Mouse (Mus musculus) erythroblast, embryonic 14.5 days (primary cell): ENCODE measurements around the gene Tpo. TPM values are rescaled to one million over a fixed set of nuclear protein-coding genes. Genes with fewer than 3 reads are reported as not detected.

Experiments
- H3K27me3 ChIP-seq: 2 replicates; pipeline ENCODE4 v1.6.1; 2012; ENCODE audit warnings: inconsistent platforms; ENCODE audit not compliant: control insufficient read depth
- H3K36me3 ChIP-seq: 2 replicates; pipeline ENCODE4 v1.6.1; 2012; ENCODE audit warnings: mild to moderate bottlenecking, inconsistent platforms; ENCODE audit not compliant: control insufficient read depth
- H3K4me1 ChIP-seq: 2 replicates; pipeline ENCODE4 v1.6.1; 2012; ENCODE audit warnings: inconsistent platforms; ENCODE audit not compliant: control insufficient read depth
- H3K4me3 ChIP-seq: replicated peaks from 2 replicates; pipeline ENCODE3; 2012; ENCODE audit warnings: moderate library complexity, mild to moderate bottlenecking, inconsistent platforms
- H3K9me3 ChIP-seq: 2 replicates; pipeline ENCODE4 v1.6.1; 2012; ENCODE audit warnings: low read length, inconsistent platforms, mixed read lengths; ENCODE audit not compliant: control insufficient read depth
- GATA1 ChIP-seq: IDR thresholded peaks from 2 replicates; pipeline ENCODE4 v1.6.1; 2012; ENCODE audit warnings: low read length, inconsistent platforms, mixed read lengths
- TAL1 ChIP-seq: IDR thresholded peaks from 3 replicates; pipeline ENCODE4 v1.6.1; 2012; ENCODE audit warnings: low read length, inconsistent platforms, mixed read lengths
- polyA plus RNA-seq: library from polyadenylated mRNA; stranded (reverse); fragments of >175 nt; gene quantifications from 2 replicates; pipeline ENCODE4 v1.2.3, GENCODE M21; 2012

Tpo gene
- polyA plus RNA-seq, 1 experiment = not detected

DNA sequence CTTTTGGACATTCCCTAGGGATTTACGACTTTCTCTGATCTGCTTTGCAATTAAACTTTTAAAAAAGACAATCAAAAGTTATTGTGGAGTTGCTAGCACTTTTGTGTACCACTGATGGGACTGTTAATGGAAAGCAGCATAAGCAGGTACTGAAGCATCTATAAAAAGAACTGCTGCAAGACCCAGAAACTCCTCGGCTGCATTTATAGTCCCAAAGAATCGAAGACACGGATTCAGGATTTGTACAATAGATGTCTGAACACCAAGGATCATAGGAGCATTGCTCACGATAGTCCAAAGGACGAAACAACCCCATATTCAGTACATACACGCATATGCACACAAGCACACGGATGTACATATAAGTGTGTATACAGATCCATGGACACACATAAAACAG is 27.4 kb upstream of the Tpo start:
- Histone ChIP-seq H3K27me3 (no peaks in the 10 kb centered on the region), H3K4me3 (no peak overlapping the region), H3K4me1 (no peaks in the 10 kb centered on the region), H3K9me3 (peaks cover 5% of the 10 kb centered on the region), H3K36me3 (no peaks in the 10 kb centered on the region)
- TF ChIP-seq TAL1 = no peak
- no peak for TF ChIP-seq GATA1

- TF ChIP-seq GATA1 (no peak), TAL1 (no peak)
- Histone ChIP-seq H3K36me3 (no peaks in the 10 kb centered on the region), H3K4me3 (no peak overlapping the region), H3K27me3 (no peaks in the 10 kb centered on the region), H3K4me1 (no peaks in the 10 kb centered on the region), H3K9me3 (peaks cover 3% of the 10 kb centered on the region; the same call in 1 of the 2 replicates)
These were observed 21.8 kb upstream of the Tpo start for GRCm38 (mm10) chr12:30154079-30154673.

DNA sequence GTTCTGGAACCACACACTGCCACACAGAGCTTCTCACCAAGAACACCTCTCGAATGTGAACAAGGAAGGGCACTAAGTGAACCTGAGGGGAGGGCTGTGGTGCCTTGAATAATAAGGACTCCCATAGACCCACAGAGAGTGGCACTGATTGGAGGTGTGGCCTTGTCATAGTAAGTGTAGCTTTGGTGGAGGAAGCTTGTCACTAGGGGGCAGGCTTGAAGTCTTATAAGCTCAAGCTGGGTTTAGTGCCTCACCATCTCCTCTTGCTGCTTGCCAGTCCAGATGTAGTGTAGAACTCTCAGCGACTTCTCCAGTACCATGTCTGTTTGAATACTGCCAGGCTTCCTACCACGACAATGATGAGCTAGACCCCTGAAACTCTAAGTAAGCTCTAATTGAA is 9.7 kb upstream of the Tpo start:
- Histone ChIP-seq H3K36me3 (no peaks in the 10 kb centered on the region), H3K27me3 (no peaks in the 10 kb centered on the region), H3K4me3 (no peak overlapping the region), H3K4me1 (no peaks in the 10 kb centered on the region), H3K9me3 (no peaks in the 10 kb centered on the region)
- TF ChIP-seq TAL1 (no peak), GATA1 (no peak)

- H3K4me3 ChIP-seq = no peak overlapping the region
- H3K27me3 ChIP-seq = no peaks in the 10 kb centered on the region
- H3K4me1 ChIP-seq = no peaks in the 10 kb centered on the region
- TF ChIP-seq TAL1 = no peak
- no peak for TF ChIP-seq GATA1
- no peaks in the 10 kb centered on the region for H3K9me3 ChIP-seq
- H3K36me3 ChIP-seq = no peaks in the 10 kb centered on the region
These were observed 3.1 kb downstream of the Tpo start for GRCm38 (mm10) chr12:30129411-30129716.

GRCm38 (mm10) chr12:30128561-30129410 is 3.6 kb downstream of the Tpo start:
- no peaks in the 10 kb centered on the region for H3K27me3 ChIP-seq
- no peaks in the 10 kb centered on the region for H3K36me3 ChIP-seq
- H3K9me3 ChIP-seq = no peaks in the 10 kb centered on the region
- no peak overlapping the region for H3K4me3 ChIP-seq
- no peaks in the 10 kb centered on the region for H3K4me1 ChIP-seq
- TF ChIP-seq TAL1 = no peak
- TF ChIP-seq GATA1 = no peak

- no peaks in the 10 kb centered on the region for H3K36me3 ChIP-seq
- H3K9me3 ChIP-seq = peaks cover 2% of the 10 kb centered on the region; the same call in 1 of the 2 replicates
- H3K4me1 ChIP-seq = no peaks in the 10 kb centered on the region
- no peak overlapping the region for H3K4me3 ChIP-seq
- no peaks in the 10 kb centered on the region for H3K27me3 ChIP-seq
- TF ChIP-seq TAL1 = no peak
- no peak for TF ChIP-seq GATA1
These were observed 10.1 kb downstream of the Tpo start for GRCm38 (mm10) chr12:30122347-30122746.

DNA sequence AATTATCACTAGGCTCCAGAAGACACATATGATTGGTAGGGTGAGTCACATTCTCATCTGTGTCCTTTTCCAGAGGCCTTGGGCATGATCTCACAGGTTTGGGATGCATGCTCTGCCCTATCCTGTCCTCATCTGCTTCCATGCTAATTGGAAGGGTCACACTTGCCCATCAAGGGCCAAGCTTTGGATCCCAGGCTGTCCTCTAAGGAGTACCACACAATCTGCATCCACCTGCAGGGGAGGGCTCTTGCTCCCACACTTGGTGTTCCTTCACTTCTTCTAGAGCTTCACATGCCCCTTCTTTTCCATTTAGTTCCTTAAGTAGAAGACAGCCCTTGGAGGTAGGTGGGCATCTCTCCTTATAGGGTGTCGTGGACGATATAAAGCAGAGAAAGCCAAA is 20.2 kb downstream of the Tpo start:
- no peak for TF ChIP-seq TAL1
- no peak for TF ChIP-seq GATA1
- no peaks in the 10 kb centered on the region for H3K4me1 ChIP-seq
- H3K36me3 ChIP-seq = no peaks in the 10 kb centered on the region
- H3K27me3 ChIP-seq = no peaks in the 10 kb centered on the region
- no peak overlapping the region for H3K4me3 ChIP-seq
- H3K9me3 ChIP-seq = peaks cover 4% of the 10 kb centered on the region; the same call in 1 of the 2 replicates

DNA sequence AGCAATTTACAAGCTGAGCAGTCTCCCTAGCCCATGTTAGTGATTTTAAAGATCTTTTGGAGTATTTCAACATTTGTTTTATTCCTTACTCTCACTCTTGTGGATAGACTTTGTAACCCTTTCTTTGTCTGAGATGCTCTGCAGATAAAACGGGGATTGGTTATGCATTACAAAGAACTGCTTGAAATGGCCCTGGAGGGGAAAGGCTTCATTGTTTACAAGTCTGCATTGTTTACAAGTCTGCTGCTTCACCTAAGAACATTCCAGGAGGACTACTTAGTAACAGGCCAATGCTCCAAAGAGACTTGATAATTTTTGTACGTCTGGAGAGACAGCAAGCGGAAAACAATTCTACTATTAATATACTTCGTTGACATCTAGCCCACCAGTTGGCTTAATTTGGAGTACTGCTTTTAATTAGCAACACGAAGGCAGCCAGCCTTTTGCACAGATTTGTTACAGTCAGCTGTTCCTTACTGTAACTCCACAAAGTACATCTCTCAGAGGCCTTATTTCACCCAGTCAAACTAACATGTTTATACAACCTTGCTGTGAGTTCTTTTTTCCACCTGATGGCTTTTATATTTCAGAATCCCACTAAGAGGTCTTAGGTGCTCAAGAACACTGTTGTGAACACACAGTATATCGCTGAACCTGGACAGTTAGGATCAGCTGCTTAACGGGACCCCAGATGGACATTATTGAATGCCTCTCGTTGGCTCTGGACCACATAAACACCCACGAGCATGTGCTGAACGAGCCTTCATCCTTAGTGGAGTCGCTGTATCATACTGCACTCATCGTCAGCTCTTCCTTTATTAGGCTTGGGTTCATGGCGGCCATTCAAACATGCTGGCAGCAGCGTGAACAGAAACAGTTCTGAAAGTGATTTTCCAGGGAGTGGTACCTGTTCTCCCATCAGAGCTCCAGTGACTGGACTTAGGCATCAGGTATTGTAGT is 22.5 kb downstream of the Tpo start:
- Histone ChIP-seq H3K27me3 (no peaks in the 10 kb centered on the region), H3K9me3 (peaks cover 3% of the 10 kb centered on the region; the same call in 1 of the 2 replicates)
- TF ChIP-seq TAL1 (no peak), GATA1 (no peak)

More for the DNA sequence above, 22.5 kb downstream of the Tpo start:
- Histone ChIP-seq H3K4me3 (no peak overlapping the region), H3K4me1 (no peaks in the 10 kb centered on the region), H3K36me3 (no peaks in the 10 kb centered on the region)
